Mouse (Mus musculus) forelimb bud, embryonic 11.5 days (tissue): ENCODE results near the gene Grb10.
A peak's percentile ranks its signal among the peaks of the same experiment; 100 is the strongest.

Experiments used
- DNase-seq: peaks from one replicate; pipeline ENCODE4 v3.0.0-alpha.2; 2012; ENCODE audit warnings: low read depth, low spot score

Gene Grb10

GRCm38 (mm10) chr11:12038470-12038985 is at the start of gene Grb10:
TSS of gene Grb10 (minus strand) at chr11:12038683.
- DNase-seq, result no peak

- DNase-seq, result no peak
These were observed 43.2 kb upstream of the Grb10 start for GRCm38 (mm10) chr11:12081638-12082037.

GRCm38 (mm10) chr11:12079231-12079630 is 40.7 kb upstream of the Grb10 start:
- no peak for DNase-seq

- DNase-seq, result no peak
These were observed 37.0 kb upstream of the Grb10 start for GRCm38 (mm10) chr11:12075449-12075848.

GRCm38 (mm10) chr11:12073394-12074226 is 35.1 kb upstream of the Grb10 start:
- DNase-seq, result no peak

- DNase-seq, result no peak
These were observed 33.8 kb upstream of the Grb10 start for GRCm38 (mm10) chr11:12072322-12072721.

- no peak for DNase-seq
These were observed 20.5 kb upstream of the Grb10 start for GRCm38 (mm10) chr11:12059005-12059404.

GRCm38 (mm10) chr11:12048547-12049327 is 10.3 kb upstream of the Grb10 start:
- DNase-seq, result no peak

- DNase-seq, result no peak
These were observed 9.7 kb upstream of the Grb10 start for GRCm38 (mm10) chr11:12048135-12048534.

- no peak for DNase-seq
These were observed 5.8 kb upstream of the Grb10 start for GRCm38 (mm10) chr11:12044245-12044644.

GRCm38 (mm10) chr11:12041787-12042186 is 3.3 kb upstream of the Grb10 start:
- no peak for DNase-seq

- no peak for DNase-seq
These were observed 2.9 kb upstream of the Grb10 start for GRCm38 (mm10) chr11:12041379-12041778.

- DNase-seq, result no peak
These were observed 1.9 kb upstream of the Grb10 start for GRCm38 (mm10) chr11:12040391-12040790.

- DNase-seq, result no peak
These were observed 1.3 kb upstream of the Grb10 start for GRCm38 (mm10) chr11:12039748-12040147.

- peak; percentile 56 for DNase-seq
These were observed 615 bp upstream of the Grb10 start for GRCm38 (mm10) chr11:12039098-12039497.

GRCm38 (mm10) chr11:12037689-12038469 is 604 bp downstream of the Grb10 start:
- peak; percentile 50 for DNase-seq

GRCm38 (mm10) chr11:12037075-12037686 is 1.3 kb downstream of the Grb10 start:
- peak; percentile 60 for DNase-seq

- peak; percentile 46 for DNase-seq
These were observed 2.3 kb downstream of the Grb10 start for GRCm38 (mm10) chr11:12035916-12036910.

- DNase-seq, result peak; percentile 35
These were observed 3.2 kb downstream of the Grb10 start for GRCm38 (mm10) chr11:12035324-12035723.

GRCm38 (mm10) chr11:12034781-12035180 is 3.7 kb downstream of the Grb10 start:
- DNase-seq, result no peak
